Mouse (Mus musculus): ENCODE results near the gene Ctu2.

Gene Ctu2

GRCm38 (mm10) chr8:122475580-122476320, at the start of gene Ctu2, which contains the start of gene Rnf166:
Ctu2 (plus strand) TSS chr8:122476143.
Rnf166 (minus strand) TSS chr8:122476064.
- peak; percentile 96 for DNase-seq (ENCODE audit: extremely low spot score, low spot score)

- DNase-seq (ENCODE audit: extremely low spot score, low spot score): no peak
Measured at GRCm38 (mm10) chr8:122426145-122426544, 49.8 kb upstream of the Ctu2 start.

- no peak for DNase-seq (ENCODE audit: extremely low spot score, low spot score)
Measured at GRCm38 (mm10) chr8:122427607-122428006, 48.3 kb upstream of the Ctu2 start.

GRCm38 (mm10) chr8:122428163-122428562, 47.8 kb upstream of the Ctu2 start:
- no peak for DNase-seq (ENCODE audit: extremely low spot score, low spot score)

GRCm38 (mm10) chr8:122430058-122430636, 45.8 kb upstream of the Ctu2 start:
- no peak for DNase-seq (ENCODE audit: extremely low spot score, low spot score)

- DNase-seq (ENCODE audit: extremely low spot score, low spot score): no peak
Measured at GRCm38 (mm10) chr8:122430646-122431045, 45.3 kb upstream of the Ctu2 start.

- no peak for DNase-seq (ENCODE audit: extremely low spot score, low spot score)
Measured at GRCm38 (mm10) chr8:122431694-122432442, 44.1 kb upstream of the Ctu2 start.

- DNase-seq (ENCODE audit: extremely low spot score, low spot score): peak; percentile 64
Measured at GRCm38 (mm10) chr8:122432443-122433268, 43.3 kb upstream of the Ctu2 start, which contains the start of gene Cyba. Cyba (minus strand) TSS chr8:122432930.

GRCm38 (mm10) chr8:122433269-122433905, 42.6 kb upstream of the Ctu2 start:
- no peak for DNase-seq (ENCODE audit: extremely low spot score, low spot score)

- DNase-seq (ENCODE audit: extremely low spot score, low spot score): no peak
Measured at GRCm38 (mm10) chr8:122435375-122435774, 40.6 kb upstream of the Ctu2 start.

GRCm38 (mm10) chr8:122436146-122436545, 39.8 kb upstream of the Ctu2 start:
- DNase-seq (ENCODE audit: extremely low spot score, low spot score): no peak

- DNase-seq (ENCODE audit: extremely low spot score, low spot score): no peak
Measured at GRCm38 (mm10) chr8:122436586-122437125, 39.3 kb upstream of the Ctu2 start.

GRCm38 (mm10) chr8:122437708-122438331, 38.1 kb upstream of the Ctu2 start:
- no peak for DNase-seq (ENCODE audit: extremely low spot score, low spot score)

- no peak for DNase-seq (ENCODE audit: extremely low spot score, low spot score)
Measured at GRCm38 (mm10) chr8:122439336-122439735, 36.6 kb upstream of the Ctu2 start.

GRCm38 (mm10) chr8:122441326-122441725, 34.6 kb upstream of the Ctu2 start:
- DNase-seq (ENCODE audit: extremely low spot score, low spot score): no peak

- DNase-seq (ENCODE audit: extremely low spot score, low spot score): no peak
Measured at GRCm38 (mm10) chr8:122442356-122442755, 33.6 kb upstream of the Ctu2 start.

- no peak for DNase-seq (ENCODE audit: extremely low spot score, low spot score)
Measured at GRCm38 (mm10) chr8:122442781-122443180, 33.2 kb upstream of the Ctu2 start.

GRCm38 (mm10) chr8:122443262-122444006, 32.5 kb upstream of the Ctu2 start, which contains the start of gene Mvd:
Mvd (minus strand) TSS chr8:122443422.
- DNase-seq (ENCODE audit: extremely low spot score, low spot score): peak; percentile 98

- DNase-seq (ENCODE audit: extremely low spot score, low spot score): peak; percentile 36
Measured at GRCm38 (mm10) chr8:122444058-122444748, 31.7 kb upstream of the Ctu2 start.

All from neural tube, embryonic 10.5 days (tissue).